Mouse (Mus musculus) kidney, embryonic 16.5 days (tissue): Measurements from ENCODE around the gene Shh. TPM values are rescaled to one million over a fixed set of nuclear protein-coding genes. Genes with fewer than 3 reads are reported as not detected.

Experiments used
- polyA plus RNA-seq: library from polyadenylated mRNA; unstranded; fragments of >200 nt; fragmentation: Nextera tagmentation; extraction: Ambion mirVana; gene quantifications from 2 replicates; pipeline ENCODE4 v1.2.1, GENCODE M21; 2015

The Shh gene
- polyA plus RNA-seq, 1 experiment from 2014 or later, result 0.96 TPM

Other genes starting within 250 kb of the Shh start
- gene Cnpy1, start 221.4 kb downstream of the Shh start, polyA plus RNA-seq, result 0.12 and 0.15 TPM in 2 replicates
- gene Rbm33, start 150.1 kb downstream of the Shh start, polyA plus RNA-seq, result 9.4 and 11.7 TPM in 2 replicates